Mouse (Mus musculus): ENCODE results near the gene Pml. TPM values are rescaled to one million over a fixed set of nuclear protein-coding genes. Genes with fewer than 3 reads are reported as not detected.

Pml gene
- total RNA-seq, 2 experiments from 2014 or later: 13.3 to 14.5 TPM

- intact Hi-C loops (cut with DNase I): loop anchor here (1.0 to 5.0 kb wide), 2 partner anchors 21 to 85 kb away; no protein-coding TSS in a partner anchor
These were observed 52.7 kb downstream of the Pml start for GRCm38 (mm10) chr9:58196610-58197567.

GRCm38 (mm10) chr9:58196141-58196540 lies 53.4 kb downstream of the Pml start:
- no peak for DNase-seq (ENCODE audit: extremely low spot score in 1 of 2, low spot score in 2 of 2)
- intact Hi-C loops (cut with DNase I): loop anchor here (5.0 kb wide), 1 partner anchor 84 kb away; no protein-coding TSS in a partner anchor

More at GRCm38 (mm10) chr9:58196610-58197567, 52.7 kb downstream of the Pml start:
- no peak for DNase-seq (ENCODE audit: extremely low spot score in 1 of 2, low spot score in 2 of 2)

- intact Hi-C loops (cut with DNase I): loop anchor here (5.0 kb wide), 1 partner anchor 83 kb away; no protein-coding TSS in a partner anchor
- DNase-seq (ENCODE audit: extremely low spot score in 1 of 2, low spot score in 2 of 2): no peak
These were observed 53.9 kb downstream of the Pml start for GRCm38 (mm10) chr9:58195671-58196070.

GRCm38 (mm10) chr9:58194222-58194621 lies 55.4 kb downstream of the Pml start:
- intact Hi-C loops (cut with DNase I): no loop called here

GRCm38 (mm10) chr9:58184456-58184855 lies 65.1 kb downstream of the Pml start:
- intact Hi-C loops (cut with DNase I): no loop called here
- no peak for DNase-seq (ENCODE audit: extremely low spot score in 1 of 2, low spot score in 2 of 2)

More at GRCm38 (mm10) chr9:58194222-58194621, 55.4 kb downstream of the Pml start:
- no peak for DNase-seq (ENCODE audit: extremely low spot score in 1 of 2, low spot score in 2 of 2)

GRCm38 (mm10) chr9:58179390-58179789 lies 70.2 kb downstream of the Pml start:
- intact Hi-C loops (cut with DNase I): no loop called here
- DNase-seq (ENCODE audit: extremely low spot score in 1 of 2, low spot score in 2 of 2): no peak

- no peak for DNase-seq (ENCODE audit: extremely low spot score in 1 of 2, low spot score in 2 of 2)
These were observed 72.4 kb downstream of the Pml start for GRCm38 (mm10) chr9:58177165-58177564.

GRCm38 (mm10) chr9:58175745-58176487 lies 73.7 kb downstream of the Pml start:
- intact Hi-C loops (cut with DNase I): loop anchor here (1.0 kb wide), 1 partner anchor 21 kb away; no protein-coding TSS in a partner anchor
- no peak for DNase-seq (ENCODE audit: extremely low spot score in 1 of 2, low spot score in 2 of 2)

More at GRCm38 (mm10) chr9:58177165-58177564, 72.4 kb downstream of the Pml start:
- intact Hi-C loops (cut with DNase I): no loop called here

- no peak for DNase-seq (ENCODE audit: extremely low spot score in 1 of 2, low spot score in 2 of 2)
- intact Hi-C loops (cut with DNase I): no loop called here
These were observed 74.8 kb downstream of the Pml start for GRCm38 (mm10) chr9:58174818-58175251.

- intact Hi-C loops (cut with DNase I): no loop called here
These were observed 76.7 kb downstream of the Pml start for GRCm38 (mm10) chr9:58172863-58173262.

GRCm38 (mm10) chr9:58169426-58169825 lies 80.2 kb downstream of the Pml start:
- no peak for DNase-seq (ENCODE audit: extremely low spot score in 1 of 2, low spot score in 2 of 2)
- intact Hi-C loops (cut with DNase I): no loop called here

More at GRCm38 (mm10) chr9:58172863-58173262, 76.7 kb downstream of the Pml start:
- no peak for DNase-seq (ENCODE audit: extremely low spot score in 1 of 2, low spot score in 2 of 2)

- DNase-seq (ENCODE audit: extremely low spot score in 1 of 2, low spot score in 2 of 2): no peak
- intact Hi-C loops (cut with DNase I): no loop called here
These were observed 80.7 kb downstream of the Pml start for GRCm38 (mm10) chr9:58168880-58169279.

Small RNA genes within 50 kb of the gene (microRNA-seq; reads per million reads assigned to microRNA genes)
- gene Mir6385: not detected

Other genes starting within 250 kb of the Pml start
- gene Cyp11a1, start 243.4 kb downstream of the Pml start, total RNA-seq (2021): 1 to 10 TPM; 2.4 to 3.4 TPM
- gene Stra6, start 186.0 kb downstream of the Pml start, total RNA-seq (2021): 10 to 100 TPM in 1 of 2 experiments, 1 to 10 TPM in 1; 10.0 to 10.9 TPM
- gene Ccdc33, start 131.0 kb downstream of the Pml start, total RNA-seq (2021): under 1 TPM; 0.43 to 0.47 TPM
- gene Islr, start 45.5 kb downstream of the Pml start, total RNA-seq (2021): 10 to 100 TPM; 14.0 to 14.3 TPM
- 100 to 1,000 TPM; 130 to 138 TPM for gene Islr2, start 45.5 kb downstream of the Pml start, total RNA-seq (2021)
- 10 to 100 TPM; 89.0 to 93.1 TPM for gene Stoml1, start 3.4 kb upstream of the Pml start, total RNA-seq (2021)
- gene Loxl1, start 63.4 kb upstream of the Pml start, total RNA-seq (2021): 1 to 10 TPM; 3.5 to 3.9 TPM
- not detected for gene Tbc1d21, start 120.7 kb upstream of the Pml start, total RNA-seq (2021)
- gene Insyn1, start 238.8 kb upstream of the Pml start, total RNA-seq (2021): 100 to 1,000 TPM; 126 to 133 TPM